Mouse (Mus musculus): Measurements from ENCODE around the gene Klhdc7b. TPM values are rescaled to one million over a fixed set of nuclear protein-coding genes. Genes with fewer than 3 reads are reported as not detected.

Klhdc7b gene
- total and polyA plus RNA-seq, 3 experiments, result not detected

DNA sequence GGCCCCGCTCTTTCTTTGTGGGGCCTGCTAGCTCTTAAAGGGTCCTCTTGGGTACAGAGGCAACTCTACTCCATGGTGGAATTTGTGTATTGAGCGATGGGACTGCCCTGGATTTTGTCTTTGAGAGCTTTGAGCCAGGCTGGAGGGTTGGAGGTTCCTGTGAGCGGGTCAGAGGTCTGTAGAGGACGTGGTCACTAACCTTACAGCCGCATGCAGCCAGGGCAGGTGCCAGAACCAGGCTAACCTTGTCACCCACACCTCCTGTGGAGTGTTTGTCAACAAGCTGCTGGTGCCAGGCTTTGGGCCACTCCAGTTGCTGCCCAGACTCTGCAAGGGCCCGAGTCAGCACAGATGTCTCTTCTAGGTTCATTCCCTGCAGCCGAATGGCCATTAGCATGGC, 8.7 kb upstream of the Klhdc7b start:
- dilution Hi-C loops (cut with MboI; ENCODE audit: extremely low pct_ligation_motif_present, extremely low pct_unique_long_range_greater_than_20kb, low sequenced_read_pairs), result no loop called here
- DNase-seq (ENCODE audit: extremely low read depth), result no peak
- Histone ChIP-seq H3K4me3 (replicated peaks in 1 of 3; ENCODE audit: low read depth in 2 of 3, low read length in 2 of 3, poor library complexity in 1 of 3) (no peak overlapping the region), H3K9ac (ENCODE audit: insufficient read depth, low read depth) (no peak overlapping the region), H3K4me2 (ENCODE audit: insufficient read depth, low read depth, poor library complexity, severe bottlenecking) (no peak overlapping the region), H3K27me3 (replicated peaks) (no peaks in the 10 kb centered on the region), H3K36me3 (replicated peaks in 1 of 2; ENCODE audit: control insufficient read depth in 1 of 2, insufficient read depth in 1 of 2, low read length in 1 of 2) (peaks cover 16 to 19% of the 10 kb centered on the region in 2 experiments), H3K79me2 (replicated peaks; ENCODE audit: control insufficient read depth, extremely low read depth, insufficient read depth, poor library complexity, severe bottlenecking) (no peaks in the 10 kb centered on the region), H3K4me1 (ENCODE audit: control insufficient read depth in 1 of 2, insufficient read depth in 2 of 2) (peaks cover 0 to 26% of the 10 kb centered on the region in 2 experiments; a peak in 2 of 4 replicates), H3K27ac (ENCODE audit: insufficient read depth, low read depth) (no peak overlapping the region), H3K9me3 (replicated peaks; ENCODE audit: low read length) (peaks cover 13% of the 10 kb centered on the region)
- in situ Hi-C loops (cut with MboI; ENCODE audit: low pct_ligation_motif_present, low pct_unique_long_range_greater_than_20kb, low sequenced_read_pairs), result no loop called here
- TF ChIP-seq UBTF (IDR thresholded peaks at IDR 0.05; ENCODE audit: low read depth, low read length), result no peak
- no peak for TF ChIP-seq JUND (conservative IDR thresholded peaks at IDR 0.05; ENCODE audit: low read depth, low read length)
- no peak for TF ChIP-seq JUN (IDR thresholded peaks at IDR 0.05; ENCODE audit: insufficient read depth, low read depth, low read length)
- no peak for TF ChIP-seq MYC (IDR thresholded peaks at IDR 0.05; ENCODE audit: low read depth, low read length)
- no peak for TF ChIP-seq NELFE (IDR thresholded peaks at IDR 0.05; ENCODE audit: low read depth, low read length)
- no peak for TF ChIP-seq CHD2 (IDR thresholded peaks at IDR 0.05; ENCODE audit: low read length)
- no peak for TF ChIP-seq USF2 (conservative IDR thresholded peaks at IDR 0.05; ENCODE audit: low read depth, low read length)
- TF ChIP-seq ETS1 (conservative IDR thresholded peaks at IDR 0.05; ENCODE audit: low read depth, low read length), result no peak
- TF ChIP-seq MAFK (IDR thresholded peaks at IDR 0.05; ENCODE audit: insufficient replicate concordance, low read length), result no peak
- TF ChIP-seq RAD21 (IDR thresholded peaks at IDR 0.05; ENCODE audit: low read depth, low read length), result no peak
- no peak for TF ChIP-seq IRF4 (IDR thresholded peaks at IDR 0.05; ENCODE audit: low read depth, low read length)
- no peak for TF ChIP-seq TBP (conservative IDR thresholded peaks at IDR 0.05; ENCODE audit: low read depth, low read length)
- no peak for TF ChIP-seq CHD1 (IDR thresholded peaks at IDR 0.05; ENCODE audit: low read depth, low read length)
- no peak for TF ChIP-seq GABPA (IDR thresholded peaks at IDR 0.05; ENCODE audit: insufficient replicate concordance, low read depth, low read length)
- no peak for TF ChIP-seq EP300 (IDR thresholded peaks at IDR 0.05; ENCODE audit: low read length)
- no peak for TF ChIP-seq MAX (IDR thresholded peaks at IDR 0.05; ENCODE audit: low read length)
- no peak for TF ChIP-seq TCF12 (IDR thresholded peaks at IDR 0.05; ENCODE audit: low read depth, low read length)
- no peak for TF ChIP-seq KAT2A (IDR thresholded peaks at IDR 0.05; ENCODE audit: insufficient replicate concordance, low read length)
- no peak for TF ChIP-seq ELF1 (IDR thresholded peaks at IDR 0.05; ENCODE audit: low read depth, low read length)
- TF ChIP-seq USF1 (IDR thresholded peaks at IDR 0.05; ENCODE audit: low read depth, low read length), result no peak

DNA sequence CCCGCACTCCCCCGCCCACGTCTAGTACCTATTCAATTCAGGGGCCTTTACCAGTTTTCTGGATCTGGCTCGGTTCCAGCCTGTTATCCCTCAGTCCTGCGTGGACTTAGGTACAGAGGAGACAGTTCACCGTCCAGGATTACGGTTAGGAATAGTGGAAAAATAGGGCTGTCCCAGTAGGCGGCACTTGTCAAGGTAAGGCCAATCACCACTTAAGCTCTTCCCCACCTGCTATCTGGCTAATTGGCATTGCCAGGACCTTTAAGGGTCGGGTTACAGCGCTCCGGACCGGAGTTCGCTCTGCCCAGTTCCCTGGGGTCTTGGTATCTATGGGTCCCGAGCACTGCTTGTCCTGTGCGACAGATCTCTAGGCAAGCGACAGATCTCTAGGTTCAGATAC, 7.8 kb upstream of the Klhdc7b start, which contains the start of gene Tymp:
Tymp (minus strand) TSS at position 83 of the 400 bp plus-strand sequence.
- Histone ChIP-seq H3K4me2 (ENCODE audit: insufficient read depth, low read depth, poor library complexity, severe bottlenecking) (no peak within 1 kb of the TSS), H3K27me3 (replicated peaks) (peaks cover 2% of the 10 kb centered on the region), H3K9ac (ENCODE audit: insufficient read depth, low read depth) (no peak within 1 kb of the TSS), H3K27ac (ENCODE audit: insufficient read depth, low read depth) (no peak within 1 kb of the TSS), H3K79me2 (replicated peaks; ENCODE audit: control insufficient read depth, extremely low read depth, insufficient read depth, poor library complexity, severe bottlenecking) (no peaks in the 10 kb centered on the region), H3K4me3 (replicated peaks in 1 of 3; ENCODE audit: low read depth in 2 of 3, low read length in 2 of 3, poor library complexity in 1 of 3) (no peak within 1 kb of the TSS), H3K4me1 (ENCODE audit: control insufficient read depth in 1 of 2, insufficient read depth in 2 of 2) (peaks cover 0 to 21% of the 10 kb centered on the region in 2 experiments; a peak in 2 of 4 replicates), H3K36me3 (replicated peaks in 1 of 2; ENCODE audit: control insufficient read depth in 1 of 2, insufficient read depth in 1 of 2, low read length in 1 of 2) (peaks cover 7 to 9% of the 10 kb centered on the region in 2 experiments), H3K9me3 (replicated peaks; ENCODE audit: low read length) (peaks cover 13% of the 10 kb centered on the region)
- in situ Hi-C loops (cut with MboI; ENCODE audit: low pct_ligation_motif_present, low pct_unique_long_range_greater_than_20kb, low sequenced_read_pairs) (no loop called here), dilution Hi-C loops (cut with MboI; ENCODE audit: extremely low pct_ligation_motif_present, extremely low pct_unique_long_range_greater_than_20kb, low sequenced_read_pairs) (no loop called here)
- no peak for DNase-seq (ENCODE audit: extremely low read depth)
- TF ChIP-seq HCFC1 (IDR thresholded peaks at IDR 0.05; ENCODE audit: low read depth, low read length) (no peak), MAFK (IDR thresholded peaks at IDR 0.05; ENCODE audit: insufficient replicate concordance, low read length) (no peak), TCF12 (IDR thresholded peaks at IDR 0.05; ENCODE audit: low read depth, low read length) (no peak), ZMIZ1 (IDR thresholded peaks at IDR 0.05; ENCODE audit: low read depth, low read length) (no peak), MEF2A (IDR thresholded peaks at IDR 0.05; ENCODE audit: borderline replicate concordance, low read depth, low read length) (no peak), GABPA (IDR thresholded peaks at IDR 0.05; ENCODE audit: insufficient replicate concordance, low read depth, low read length) (no peak), EP300 (IDR thresholded peaks at IDR 0.05; ENCODE audit: low read length) (no peak), E2F4 (IDR thresholded peaks at IDR 0.05; ENCODE audit: insufficient replicate concordance, low read depth, low read length) (no peak), ETS1 (conservative IDR thresholded peaks at IDR 0.05; ENCODE audit: low read depth, low read length) (no peak), USF2 (conservative IDR thresholded peaks at IDR 0.05; ENCODE audit: low read depth, low read length) (no peak), PAX5 (IDR thresholded peaks at IDR 0.05; ENCODE audit: low read length) (no peak), MYC (IDR thresholded peaks at IDR 0.05; ENCODE audit: low read depth, low read length) (no peak)
